Mouse (Mus musculus) liver, embryonic 14.5 days (tissue): ENCODE measurements around the gene Mmrn1.

Experiments
- CTCF ChIP-seq: IDR thresholded peaks from 2 replicates; pipeline ENCODE4 v1.5.1; 2016; ENCODE audit warnings: antibody characterized with exemption, low read depth, control low read depth
- EP300 ChIP-seq: IDR thresholded peaks from 2 replicates; pipeline ENCODE4 v1.6.1; 2016; ENCODE audit warnings: antibody characterized with exemption, low read depth

DNA sequence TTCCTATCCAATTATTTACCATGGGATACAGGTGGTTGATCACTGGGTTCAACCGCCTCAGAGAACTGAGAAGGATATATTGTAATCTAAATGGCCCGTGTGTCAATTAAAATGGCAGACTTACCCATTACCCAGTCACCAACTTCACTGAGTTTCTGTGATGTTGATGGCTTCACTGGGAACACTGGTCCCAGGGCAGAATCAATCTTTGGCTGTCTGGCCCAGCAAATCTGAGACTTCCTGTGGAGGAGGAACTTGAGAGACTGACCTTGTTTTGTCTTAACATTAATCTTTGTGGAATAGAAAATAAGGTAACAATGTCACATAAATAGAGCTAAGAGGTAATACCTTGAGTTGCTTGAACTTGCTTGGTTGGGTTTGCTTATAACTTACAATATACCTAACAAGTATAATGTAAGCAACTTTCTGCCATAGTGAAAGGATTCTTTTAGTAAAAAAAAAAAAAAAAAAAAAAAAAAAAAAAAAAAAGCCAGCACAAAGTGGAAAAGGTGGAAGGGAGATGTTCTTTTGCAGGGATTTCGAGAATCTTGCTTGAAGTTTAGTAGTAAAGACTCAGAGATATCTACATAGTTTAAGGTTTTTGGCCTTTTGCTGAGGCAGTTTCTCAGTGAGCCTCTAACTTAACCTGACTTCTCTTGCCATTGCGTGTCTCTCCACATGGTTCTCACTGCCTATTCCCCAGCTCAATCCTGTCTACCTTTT is 68.8 kb downstream of the Mmrn1 start:
- TF ChIP-seq CTCF (no peak), EP300 (no peak)
